Mouse (Mus musculus) heart, embryonic 10.5 days (tissue): ENCODE measurements around the gene Acad11. TPM values are rescaled to one million over a fixed set of nuclear protein-coding genes. Genes with fewer than 3 reads are reported as not detected.

Experiments
- DNase-seq: peaks from one replicate; pipeline ENCODE4 v3.0.0-alpha.2; 2017; ENCODE audit warnings: low spot score
- H3K27ac ChIP-seq: fragments of 300-500 bp; sonication (generic); 2 replicates; pipeline ENCODE4 v1.5.1; 2016; ENCODE audit warnings: mild to moderate bottlenecking
- H3K27me3 ChIP-seq: fragments of 300-500 bp; sonication (generic); 2 replicates; pipeline ENCODE4 v1.6.1; 2016; ENCODE audit warnings: mild to moderate bottlenecking; ENCODE audit not compliant: poor library complexity, insufficient read depth, severe bottlenecking
- H3K36me3 ChIP-seq: fragments of 300-500 bp; sonication (generic); 2 replicates; pipeline ENCODE4 v1.6.1; 2016; ENCODE audit warnings: mild to moderate bottlenecking, moderate library complexity
- H3K4me1 ChIP-seq: fragments of 300-500 bp; sonication (generic); 2 replicates; pipeline ENCODE4 v1.6.1; 2016; ENCODE audit warnings: mild to moderate bottlenecking
- H3K4me3 ChIP-seq: fragments of 300-500 bp; sonication (generic); 2 replicates; pipeline ENCODE4 v1.5.1; 2016; ENCODE audit warnings: mild to moderate bottlenecking, moderate library complexity
- H3K9me3 ChIP-seq: fragments of 300-500 bp; sonication (generic); 2 replicates; pipeline ENCODE4 v1.6.1; 2016; ENCODE audit warnings: mild to moderate bottlenecking, moderate library complexity
- WGBS: fragments of 180-500 bp; shearing (Covaris S2); methylation state at CpG from one replicate; pipeline ENCODE4 v1.1.7; 2016; 5-methylcytosine and 5-hydroxymethylcytosine counted together
- polyA plus RNA-seq: library from polyadenylated mRNA; unstranded; fragments of >200 nt; fragmentation: Nextera tagmentation; extraction: Ambion mirVana; gene quantifications from 2 replicates; pipeline ENCODE4 v1.2.1, GENCODE M21; 2016

Gene Acad11
- polyA plus RNA-seq, 1 experiment from 2014 or later, result 9.1 TPM

GRCm38 (mm10) chr9:104092945-104093344 lies 29.8 kb downstream of the Acad11 start:
- WGBS, result 96% methylated on average over 5 of the region's 5 CpGs
- Histone ChIP-seq H3K9me3 (no peaks in the 10 kb centered on the region), H3K27me3 (no peaks in the 10 kb centered on the region), H3K4me3 (no peak overlapping the region), H3K36me3 (no peaks in the 10 kb centered on the region), H3K27ac (no peak overlapping the region), H3K4me1 (no peaks in the 10 kb centered on the region)
- no peak for DNase-seq

- H3K4me3 ChIP-seq, result no peak overlapping the region
- peaks cover 8% of the 10 kb centered on the region; the same call in 1 of the 2 replicates for H3K4me1 ChIP-seq
- no peaks in the 10 kb centered on the region; the same call in 1 of the 2 replicates for H3K36me3 ChIP-seq
- H3K27me3 ChIP-seq, result no peaks in the 10 kb centered on the region
- H3K9me3 ChIP-seq, result no peaks in the 10 kb centered on the region
- DNase-seq, result no peak
- no peak overlapping the region for H3K27ac ChIP-seq
- WGBS, result 67% methylated on average over 5 of the region's 5 CpGs
Measured at GRCm38 (mm10) chr9:104098256-104098655, 35.1 kb downstream of the Acad11 start.

GRCm38 (mm10) chr9:104099060-104099459 lies 35.9 kb downstream of the Acad11 start:
- Histone ChIP-seq H3K27me3 (no peaks in the 10 kb centered on the region), H3K27ac (no peak overlapping the region), H3K9me3 (no peaks in the 10 kb centered on the region), H3K4me1 (peaks cover 8% of the 10 kb centered on the region; the same call in 1 of the 2 replicates), H3K4me3 (no peak overlapping the region), H3K36me3 (no peaks in the 10 kb centered on the region; the same call in 1 of the 2 replicates)
- DNase-seq, result no peak
- 87% methylated on average over 11 of the region's 11 CpGs for WGBS

- DNase-seq, result no peak
- Histone ChIP-seq H3K4me1 (peaks cover 8% of the 10 kb centered on the region; the same call in 1 of the 2 replicates), H3K27me3 (no peaks in the 10 kb centered on the region), H3K36me3 (no peaks in the 10 kb centered on the region; the same call in 1 of the 2 replicates), H3K9me3 (no peaks in the 10 kb centered on the region), H3K4me3 (no peak overlapping the region), H3K27ac (no peak overlapping the region)
- 54% methylated on average over 7 of the region's 7 CpGs for WGBS
Measured at GRCm38 (mm10) chr9:104100822-104101221, 37.6 kb downstream of the Acad11 start.

GRCm38 (mm10) chr9:104101458-104101857 lies 38.3 kb downstream of the Acad11 start:
- no peaks in the 10 kb centered on the region for H3K27me3 ChIP-seq
- H3K27ac ChIP-seq, result no peak overlapping the region
- no peaks in the 10 kb centered on the region; the same call in 1 of the 2 replicates for H3K36me3 ChIP-seq
- DNase-seq, result no peak
- no peak overlapping the region for H3K4me3 ChIP-seq
- peaks cover 8% of the 10 kb centered on the region; the same call in 1 of the 2 replicates for H3K4me1 ChIP-seq
- no peaks in the 10 kb centered on the region for H3K9me3 ChIP-seq
- 33% methylated on average over 3 of the region's 3 CpGs for WGBS

- Histone ChIP-seq H3K4me1 (peaks cover 8% of the 10 kb centered on the region; the same call in 1 of the 2 replicates), H3K4me3 (no peak overlapping the region), H3K36me3 (no peaks in the 10 kb centered on the region; the same call in 1 of the 2 replicates), H3K9me3 (no peaks in the 10 kb centered on the region), H3K27ac (no peak overlapping the region), H3K27me3 (no peaks in the 10 kb centered on the region)
- no peak for DNase-seq
- 34% methylated on average over 6 of the region's 6 CpGs for WGBS
Measured at GRCm38 (mm10) chr9:104102301-104102700, 39.1 kb downstream of the Acad11 start.

- H3K27me3 ChIP-seq, result no peaks in the 10 kb centered on the region
- H3K4me3 ChIP-seq, result no peak overlapping the region
- WGBS, result 53% methylated on average over 2 of the region's 2 CpGs
- H3K36me3 ChIP-seq, result no peaks in the 10 kb centered on the region; the same call in 1 of the 2 replicates
- peaks cover 8% of the 10 kb centered on the region; the same call in 1 of the 2 replicates for H3K4me1 ChIP-seq
- H3K9me3 ChIP-seq, result no peaks in the 10 kb centered on the region
- DNase-seq, result no peak
- no peak overlapping the region for H3K27ac ChIP-seq
Measured at GRCm38 (mm10) chr9:104102901-104103300, 39.7 kb downstream of the Acad11 start.

- no peak overlapping the region for H3K4me3 ChIP-seq
- no peaks in the 10 kb centered on the region for H3K9me3 ChIP-seq
- peaks cover 12% of the 10 kb centered on the region; the same call in 1 of the 2 replicates for H3K4me1 ChIP-seq
- 76% methylated on average over 2 of the region's 2 CpGs for WGBS
- no peaks in the 10 kb centered on the region for H3K36me3 ChIP-seq
- no peaks in the 10 kb centered on the region for H3K27me3 ChIP-seq
- no peak for DNase-seq
- H3K27ac ChIP-seq, result no peak overlapping the region
Measured at GRCm38 (mm10) chr9:104104986-104105385, 41.8 kb downstream of the Acad11 start.

- no peak for DNase-seq
- H3K36me3 ChIP-seq, result no peaks in the 10 kb centered on the region
- H3K4me1 ChIP-seq, result peaks cover 6% of the 10 kb centered on the region; the same call in 1 of the 2 replicates
- no peaks in the 10 kb centered on the region for H3K27me3 ChIP-seq
- no peak overlapping the region for H3K4me3 ChIP-seq
- no peak overlapping the region for H3K27ac ChIP-seq
- WGBS, result 74% methylated on average over 9 of the region's 9 CpGs
- H3K9me3 ChIP-seq, result no peaks in the 10 kb centered on the region
Measured at GRCm38 (mm10) chr9:104106930-104107329, 43.8 kb downstream of the Acad11 start.

GRCm38 (mm10) chr9:104107482-104107881 lies 44.3 kb downstream of the Acad11 start:
- Histone ChIP-seq H3K36me3 (no peaks in the 10 kb centered on the region), H3K27ac (no peak overlapping the region)
- WGBS, result 32% methylated on average over 6 of the region's 6 CpGs

GRCm38 (mm10) chr9:104108571-104109143 lies 45.5 kb downstream of the Acad11 start:
- H3K27ac ChIP-seq, result no peak overlapping the region; the same call in 1 of the 2 replicates
- no peak for DNase-seq
- no peaks in the 10 kb centered on the region for H3K27me3 ChIP-seq
- H3K36me3 ChIP-seq, result no peaks in the 10 kb centered on the region
- no peaks in the 10 kb centered on the region for H3K9me3 ChIP-seq
- WGBS, result 51% methylated on average over 2 of the region's 2 CpGs
- H3K4me3 ChIP-seq, result no peak overlapping the region
- H3K4me1 ChIP-seq, result 0 out of 2 replicates have a peak, but pooled peaks cover 4% of the 10 kb centered on the region

More at GRCm38 (mm10) chr9:104107482-104107881, 44.3 kb downstream of the Acad11 start:
- DNase-seq, result no peak
- Histone ChIP-seq H3K9me3 (no peaks in the 10 kb centered on the region), H3K27me3 (no peaks in the 10 kb centered on the region), H3K4me3 (no peak overlapping the region), H3K4me1 (0 out of 2 replicates have a peak, but pooled peaks cover 4% of the 10 kb centered on the region)

- 0 out of 2 replicates have a peak, but pooled peaks cover 4% of the 10 kb centered on the region for H3K4me1 ChIP-seq
- WGBS, result 95% methylated on average over 5 of the region's 5 CpGs
Measured at GRCm38 (mm10) chr9:104109151-104109550, 46.0 kb downstream of the Acad11 start.

GRCm38 (mm10) chr9:104123101-104123500 lies 59.9 kb downstream of the Acad11 start:
- H3K4me1 ChIP-seq, result peaks cover 5% of the 10 kb centered on the region; the same call in 1 of the 2 replicates
- H3K27ac ChIP-seq, result no peak overlapping the region
- no peaks in the 10 kb centered on the region for H3K9me3 ChIP-seq
- 69% methylated on average over 5 of the region's 5 CpGs for WGBS
- no peaks in the 10 kb centered on the region for H3K36me3 ChIP-seq
- DNase-seq, result no peak
- no peak overlapping the region for H3K4me3 ChIP-seq
- no peaks in the 10 kb centered on the region for H3K27me3 ChIP-seq

More at GRCm38 (mm10) chr9:104109151-104109550, 46.0 kb downstream of the Acad11 start:
- no peak overlapping the region for H3K4me3 ChIP-seq
- no peaks in the 10 kb centered on the region for H3K9me3 ChIP-seq
- no peak for DNase-seq
- H3K27ac ChIP-seq, result no peak overlapping the region; the same call in 1 of the 2 replicates
- H3K36me3 ChIP-seq, result no peaks in the 10 kb centered on the region
- no peaks in the 10 kb centered on the region for H3K27me3 ChIP-seq
